Mouse (Mus musculus) limb, embryonic 14.5 days (tissue): ENCODE measurements around the gene Eno2. TPM values are rescaled to one million over a fixed set of nuclear protein-coding genes. Genes with fewer than 3 reads are reported as not detected.

Experiments
- ATAC-seq: fragments of 200-750 bp; cut with Nextera tagmentation; 2 replicates; pipeline ENCODE4 v1.8.0; 2017; ENCODE audit warnings: low read depth, moderate number of reproducible peaks, moderate TSS enrichment; ENCODE audit not compliant: low FRiP score
- DNase-seq: peaks from one replicate; pipeline ENCODE4 v3.0.0-alpha.2; 2015; ENCODE audit warnings: low spot score
- H3K27ac ChIP-seq: fragments of 300-500 bp; sonication (generic); replicated peaks from 2 replicates; pipeline ENCODE4 v1.5.1; 2014; ENCODE audit warnings: low read depth, mild to moderate bottlenecking, low read length, moderate library complexity, mixed read lengths
- H3K27me3 ChIP-seq: fragments of 300-500 bp; sonication (generic); 2 replicates; pipeline ENCODE4 v1.6.1; 2014; ENCODE audit warnings: low read length, mixed read lengths; ENCODE audit not compliant: control insufficient read depth, insufficient read depth
- H3K36me3 ChIP-seq: fragments of 300-500 bp; sonication (generic); 2 replicates; pipeline ENCODE4 v1.6.1; 2014; ENCODE audit warnings: mild to moderate bottlenecking, low read length, moderate library complexity, mixed read lengths; ENCODE audit not compliant: control insufficient read depth, insufficient read depth
- H3K4me1 ChIP-seq: fragments of 300-500 bp; sonication (generic); 2 replicates; pipeline ENCODE4 v1.6.1; 2014; ENCODE audit warnings: antibody characterized with exemption, low read length, mixed read lengths; ENCODE audit not compliant: control insufficient read depth, insufficient read depth
- H3K4me2 ChIP-seq: fragments of 300-500 bp; sonication (generic); replicated peaks from 2 replicates; pipeline ENCODE4 v1.6.1; 2014; ENCODE audit warnings: low read depth, mild to moderate bottlenecking, low read length, moderate library complexity; ENCODE audit not compliant: severe bottlenecking
- H3K4me3 ChIP-seq: fragments of 300-500 bp; sonication (generic); replicated peaks from 2 replicates; pipeline ENCODE4 v1.5.1; 2014; ENCODE audit warnings: low read length
- H3K9ac ChIP-seq: fragments of 300-500 bp; sonication (generic); 2 replicates; pipeline ENCODE4 v1.6.1; 2014; ENCODE audit warnings: mild to moderate bottlenecking, low read depth, low read length, moderate library complexity; ENCODE audit not compliant: severe bottlenecking
- H3K9me3 ChIP-seq: fragments of 300-500 bp; sonication (generic); 2 replicates; pipeline ENCODE4 v1.6.1; 2016; ENCODE audit warnings: low read length; ENCODE audit not compliant: control insufficient read depth
- POLR2A ChIP-seq: fragments of 200-500 bp; IDR thresholded peaks from 2 replicates; pipeline ENCODE4 v1.8.0; 2012; ENCODE audit warnings: inconsistent platforms, mild to moderate bottlenecking, moderate library complexity, borderline replicate concordance; ENCODE audit not compliant: insufficient read depth, insufficient read length; ENCODE audit errors: extremely low read depth
- WGBS: fragments of 180-500 bp; shearing (Covaris S2); extraction: QIAGEN DNeasy Blood & Tissue Kit; methylation state at CpG from one replicate; pipeline ENCODE4 v1.1.7; 2014; 5-methylcytosine and 5-hydroxymethylcytosine counted together
- polyA plus RNA-seq, 2 experiments: library from polyadenylated mRNA; depleted of rRNA in 1 of 2; stranded (reverse) in 1 of 2; unstranded in 1 of 2; fragments of >200 nt; fragmentation: Nextera tagmentation in 1 of 2; extraction: Ambion mirVana in 1 of 2; gene quantifications; 2 replicates each; pipeline versions ENCODE4 v1.2.1 to v1.2.3; 2012 to 2014

Eno2 gene
- polyA plus RNA-seq, 2 experiments: 6.0 to 21.7 TPM

DNA sequence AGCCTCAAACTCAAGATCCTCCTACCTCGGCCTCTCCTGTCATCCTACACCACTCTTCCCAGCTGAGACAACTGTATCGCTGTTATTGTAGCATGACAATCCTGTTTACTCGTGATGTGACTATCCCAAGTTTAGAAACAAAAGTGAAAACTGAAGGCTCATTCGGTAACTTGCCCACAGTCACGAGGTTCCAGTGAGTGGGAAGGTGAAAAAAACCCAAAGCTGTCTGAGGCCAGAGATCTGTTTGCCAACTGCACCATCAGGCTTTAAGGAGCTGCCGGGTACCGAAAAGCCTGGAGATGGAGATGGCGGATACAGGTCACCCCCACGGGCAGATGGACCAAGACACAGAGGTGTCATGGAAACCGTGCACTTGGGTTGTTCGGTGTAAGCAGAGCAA is 32.4 kb downstream of the Eno2 start:
- no peak overlapping the region for H3K27ac ChIP-seq
- no peak overlapping the region for H3K4me2 ChIP-seq
- no peak for TF ChIP-seq POLR2A
- H3K9me3 ChIP-seq: no peaks in the 10 kb centered on the region
- peaks cover 7% of the 10 kb centered on the region for H3K4me1 ChIP-seq
- WGBS: 89% methylated on average over 11 of the region's 11 CpGs
- DNase-seq (no peak), ATAC-seq (no peak)
- H3K36me3 ChIP-seq: no peaks in the 10 kb centered on the region
- no peak overlapping the region for H3K4me3 ChIP-seq
- no peak overlapping the region for H3K9ac ChIP-seq
- no peaks in the 10 kb centered on the region for H3K27me3 ChIP-seq

DNA sequence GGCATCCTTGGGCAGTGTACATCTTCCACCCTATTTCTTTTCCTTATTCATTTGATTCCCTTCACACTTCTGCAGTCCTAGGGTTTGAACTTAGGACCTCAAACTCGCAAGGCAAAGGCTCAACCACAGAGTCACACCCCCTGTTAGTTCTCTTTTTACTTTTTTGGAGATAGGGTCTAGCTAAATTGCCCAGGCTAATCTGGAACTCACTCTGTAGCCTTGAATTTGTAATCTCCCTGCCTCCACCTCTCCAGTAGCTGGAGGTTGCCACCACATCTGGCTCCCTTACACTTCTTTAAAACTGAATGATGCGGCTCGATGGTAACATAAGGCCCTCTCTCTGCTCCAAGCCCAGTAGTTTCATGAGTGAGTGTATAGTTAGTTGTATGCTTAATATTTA is 35.1 kb downstream of the Eno2 start:
- H3K4me3 ChIP-seq: no peak overlapping the region
- no peak overlapping the region for H3K9ac ChIP-seq
- H3K27me3 ChIP-seq: no peaks in the 10 kb centered on the region
- no peaks in the 10 kb centered on the region for H3K36me3 ChIP-seq
- WGBS: 81% methylated on average over 3 of the region's 3 CpGs
- TF ChIP-seq POLR2A: no peak
- H3K9me3 ChIP-seq: no peaks in the 10 kb centered on the region
- 0 out of 2 replicates have a peak, but pooled peaks cover under 1% of the 10 kb centered on the region for H3K4me1 ChIP-seq
- no peak overlapping the region for H3K27ac ChIP-seq
- DNase-seq (no peak), ATAC-seq (no peak)
- H3K4me2 ChIP-seq: no peak overlapping the region

DNA sequence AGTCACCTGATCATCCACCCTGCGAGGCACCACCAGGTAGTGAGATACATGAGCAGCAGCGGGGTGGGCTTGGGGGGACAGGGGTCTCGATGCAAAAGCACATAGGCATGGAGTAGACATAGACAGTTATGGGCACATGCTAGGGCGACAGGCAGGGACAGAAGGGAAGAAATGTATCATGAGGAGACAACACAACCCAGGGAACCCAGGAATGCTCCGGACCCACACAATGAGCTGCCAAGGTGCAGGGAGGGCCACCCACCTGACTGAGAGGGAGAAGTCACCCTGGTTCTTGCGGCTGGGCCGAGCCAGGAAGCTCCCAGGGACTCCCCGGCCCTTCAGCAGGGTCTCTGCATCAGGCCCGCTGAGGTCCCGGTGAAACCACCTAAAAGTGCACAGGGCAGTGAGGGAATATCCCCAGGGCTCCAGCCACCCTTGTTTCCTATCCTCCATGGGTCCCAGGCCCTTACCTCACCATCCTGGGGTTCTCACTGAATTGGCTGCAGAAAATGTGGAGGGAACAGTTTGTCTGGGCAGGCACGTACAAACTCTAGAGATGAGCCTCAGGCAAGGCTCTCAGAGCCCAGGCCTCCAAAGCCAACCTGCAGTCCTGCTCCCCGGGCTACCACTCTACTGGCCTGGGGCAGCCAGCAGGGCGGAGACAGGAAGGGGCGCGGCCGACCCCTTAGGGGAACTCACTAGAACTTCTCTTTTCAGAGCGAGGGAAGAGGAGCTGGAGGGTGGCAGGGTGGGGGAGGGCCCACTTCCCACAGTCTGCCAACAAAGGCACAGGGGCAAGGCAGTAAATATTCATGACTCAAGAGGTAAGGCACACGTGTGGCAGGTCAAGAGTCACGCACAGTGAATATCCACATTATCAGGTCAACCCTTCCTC is 36.8 kb downstream of the Eno2 start:
- H3K27me3 ChIP-seq: no peaks in the 10 kb centered on the region
- no peak overlapping the region for H3K4me2 ChIP-seq

DNA sequence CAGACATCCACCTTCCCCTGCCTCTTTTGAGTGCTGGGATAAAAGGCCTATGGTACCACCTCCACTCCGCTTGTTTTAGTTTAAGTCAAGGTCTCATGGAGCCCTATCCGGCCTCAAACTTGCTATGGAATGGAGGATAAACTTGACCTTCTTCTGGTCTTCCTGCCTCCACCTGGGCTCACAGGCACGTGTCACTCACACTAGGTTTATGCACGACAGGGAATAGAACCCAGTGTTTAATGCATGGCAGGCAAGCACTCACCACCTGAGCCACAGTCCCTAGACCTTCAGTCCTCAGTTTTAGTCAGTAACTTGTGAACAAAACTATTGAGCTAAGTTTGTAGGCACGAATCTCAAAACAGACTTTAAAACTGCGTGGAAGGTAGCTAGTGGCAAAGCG is 38.4 kb downstream of the Eno2 start:
- DNase-seq (no peak), ATAC-seq (no peak)
- 79% methylated on average over 7 of the region's 7 CpGs for WGBS
- H3K4me3 ChIP-seq: no peak overlapping the region
- H3K4me2 ChIP-seq: no peak overlapping the region
- no peaks in the 10 kb centered on the region for H3K27me3 ChIP-seq
- no peaks in the 10 kb centered on the region for H3K4me1 ChIP-seq
- H3K9me3 ChIP-seq: no peaks in the 10 kb centered on the region
- H3K27ac ChIP-seq: no peak overlapping the region
- no peaks in the 10 kb centered on the region for H3K36me3 ChIP-seq
- H3K9ac ChIP-seq: no peak overlapping the region
- TF ChIP-seq POLR2A: no peak

More for the DNA sequence above, 36.8 kb downstream of the Eno2 start:
- no peaks in the 10 kb centered on the region for H3K9me3 ChIP-seq
- no peak for DNase-seq
- no peaks in the 10 kb centered on the region for H3K4me1 ChIP-seq
- WGBS: 45% methylated on average over 19 of the region's 19 CpGs
- H3K4me3 ChIP-seq: no peak overlapping the region
- H3K36me3 ChIP-seq: no peaks in the 10 kb centered on the region
- no peak for TF ChIP-seq POLR2A
- H3K9ac ChIP-seq: no peak overlapping the region
- H3K27ac ChIP-seq: no peak overlapping the region
- ATAC-seq: no peak

DNA sequence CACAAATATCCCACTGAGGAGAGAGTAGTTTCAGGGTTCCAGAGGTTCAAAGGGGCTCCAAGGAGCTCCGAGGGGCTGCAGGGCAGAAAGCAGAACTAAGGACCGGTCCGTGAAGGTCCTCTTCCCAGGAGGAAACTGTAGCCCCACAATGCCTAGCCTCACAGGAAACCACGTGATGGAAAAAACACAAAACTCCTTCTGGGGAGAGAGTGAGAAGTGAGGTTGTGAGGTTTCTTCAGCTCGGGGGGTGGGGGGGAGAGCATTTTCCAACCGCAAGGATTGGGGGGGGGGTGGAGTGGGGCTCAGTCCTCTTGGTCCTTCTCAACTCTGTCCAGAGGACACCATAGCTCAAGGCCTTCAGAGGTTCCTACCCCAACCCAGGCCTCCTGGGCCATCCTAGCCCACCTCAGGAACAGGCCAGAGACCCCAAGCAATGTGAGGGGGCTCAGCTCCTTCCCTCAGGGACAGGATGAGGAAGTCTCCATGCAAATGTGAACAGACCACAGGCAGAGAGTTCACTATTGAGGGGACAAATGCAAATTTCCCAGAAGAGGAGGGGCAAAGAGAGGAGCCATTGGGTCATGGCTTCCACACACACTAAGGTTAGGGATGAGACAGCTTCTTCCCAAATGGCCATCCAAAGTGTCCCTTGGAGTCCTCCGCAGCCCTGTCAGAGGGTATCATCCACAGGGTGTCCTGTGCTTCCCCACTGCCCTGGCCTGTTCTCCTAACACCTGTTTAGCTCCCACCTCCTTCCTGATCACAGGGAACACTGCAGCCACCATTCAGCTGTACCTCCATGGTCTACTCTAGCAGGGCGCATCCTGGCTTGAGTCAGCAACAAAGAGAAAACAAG is 39.4 kb downstream of the Eno2 start:
- 83% methylated on average over 8 of the region's 8 CpGs for WGBS
- no peak for TF ChIP-seq POLR2A

More for the DNA sequence above, 39.4 kb downstream of the Eno2 start:
- no peak for DNase-seq
- H3K9me3 ChIP-seq: no peaks in the 10 kb centered on the region
- no peak overlapping the region for H3K4me3 ChIP-seq
- no peak overlapping the region for H3K27ac ChIP-seq
- ATAC-seq: no peak
- H3K9ac ChIP-seq: no peak overlapping the region
- H3K36me3 ChIP-seq: no peaks in the 10 kb centered on the region
- H3K4me1 ChIP-seq: no peaks in the 10 kb centered on the region
- no peak overlapping the region for H3K4me2 ChIP-seq
- no peaks in the 10 kb centered on the region for H3K27me3 ChIP-seq
